Mouse (Mus musculus) CH12.LX (cell line): ENCODE results near the gene AI464131.

Experiments used
- EP300 ChIP-seq: IDR thresholded peaks from 2 replicates; pipeline ENCODE4 v1.6.1; 2011; ENCODE audit warnings: low read length, improper control_type of control experiment
- PAX5 ChIP-seq: IDR thresholded peaks from 2 replicates; pipeline ENCODE4 v1.6.1; 2012; ENCODE audit warnings: low read length, inconsistent platforms, mixed read lengths
- TBP ChIP-seq: conservative IDR thresholded peaks from 2 replicates; pipeline ENCODE4 v1.6.1; 2011; ENCODE audit warnings: low read depth, low read length, improper control_type of control experiment

DNA sequence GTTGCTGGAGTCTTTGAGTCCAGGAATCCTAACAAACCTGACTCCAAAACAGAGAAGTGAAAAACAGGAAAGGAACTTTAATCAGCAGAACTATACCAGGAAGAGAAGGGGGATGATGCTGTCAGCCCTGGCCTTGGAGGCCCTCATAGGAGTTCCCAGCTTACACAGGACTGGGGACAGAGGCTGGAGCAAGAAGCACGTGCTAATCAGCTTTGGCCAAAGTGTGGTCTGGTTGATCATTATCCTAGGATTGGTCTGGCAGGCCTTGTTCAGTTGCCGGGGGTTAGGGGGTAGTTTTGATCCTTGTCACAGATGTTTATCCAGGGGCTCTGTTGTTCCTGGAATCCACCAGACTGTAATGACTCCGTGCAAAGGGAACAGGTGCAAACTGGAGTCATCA, 8.5 kb downstream of the AI464131 start:
- TF ChIP-seq TBP, result no peak
- TF ChIP-seq PAX5, result no peak
- TF ChIP-seq EP300, result no peak
